Mouse (Mus musculus) left cerebral cortex, postnatal 14 days (tissue): ENCODE data around the gene Nkx2-3. TPM values are rescaled to one million over a fixed set of nuclear protein-coding genes. Genes with fewer than 3 reads are reported as not detected.

Experiments used
- DNase-seq, 2 experiments: peaks; one replicate each; pipeline ENCODE4 v3.0.0; 2021 to 2022; ENCODE audit warnings: low spot score in 2 of 2, mixed read lengths in 1 of 2
- intact Hi-C: fragments of 180-260 bp; cut with DNase I; formaldehyde crosslinking; loops from one replicate; pipeline ENCODE4 v1.15.1; 2025
- total RNA-seq, 2 experiments: library from RNA; stranded (reverse); gene quantifications; 2 replicates each; pipeline ENCODE4 v1.2.3; 2021

Gene Nkx2-3
- total RNA-seq, 2 experiments from 2014 or later: not detected

- intact Hi-C loops: loop anchor here (5.0 kb wide), 1 partner anchor 33 kb away; no protein-coding TSS in a partner anchor
- DNase-seq: no peak
Measured at GRCm38 (mm10) chr19:43615571-43616414, 3.7 kb downstream of the Nkx2-3 start.

- intact Hi-C loops: loop anchor here (5.0 kb wide), 1 partner anchor 34 kb away; no protein-coding TSS in a partner anchor
- DNase-seq: no peak
Measured at GRCm38 (mm10) chr19:43616415-43616861, 4.3 kb downstream of the Nkx2-3 start.

- intact Hi-C loops: loop anchor here (5.0 kb wide), 1 partner anchor 35 kb away; no protein-coding TSS in a partner anchor
- DNase-seq: no peak
Measured at GRCm38 (mm10) chr19:43616889-43617288, 4.8 kb downstream of the Nkx2-3 start.

- no peak for DNase-seq
- intact Hi-C loops: loop anchor here (5.0 kb wide), 1 partner anchor 36 kb away; no protein-coding TSS in a partner anchor
Measured at GRCm38 (mm10) chr19:43617761-43618349, 5.7 kb downstream of the Nkx2-3 start.

GRCm38 (mm10) chr19:43618505-43619030, 6.4 kb downstream of the Nkx2-3 start:
- no peak for DNase-seq
- intact Hi-C loops: loop anchor here (5.0 kb wide), 1 partner anchor 36 kb away; no protein-coding TSS in a partner anchor

- intact Hi-C loops: loop anchor here (5.0 kb wide), 1 partner anchor 38 kb away; no protein-coding TSS in a partner anchor
Measured at GRCm38 (mm10) chr19:43619916-43620479, 7.9 kb downstream of the Nkx2-3 start.

GRCm38 (mm10) chr19:43623913-43624312, 11.8 kb downstream of the Nkx2-3 start:
- intact Hi-C loops: loop anchor here (2.0 kb wide), 1 partner anchor 93 kb away; no protein-coding TSS in a partner anchor

More at GRCm38 (mm10) chr19:43619916-43620479, 7.9 kb downstream of the Nkx2-3 start:
- DNase-seq: no peak

GRCm38 (mm10) chr19:43626160-43626559, 14.0 kb downstream of the Nkx2-3 start:
- no peak for DNase-seq
- intact Hi-C loops: no loop called here

More at GRCm38 (mm10) chr19:43623913-43624312, 11.8 kb downstream of the Nkx2-3 start:
- DNase-seq: peak; percentile 52 to 54

GRCm38 (mm10) chr19:43627345-43627744, 15.2 kb downstream of the Nkx2-3 start:
- no peak for DNase-seq
- intact Hi-C loops: no loop called here

GRCm38 (mm10) chr19:43629088-43629487, 17.0 kb downstream of the Nkx2-3 start:
- intact Hi-C loops: no loop called here
- DNase-seq: no peak

- intact Hi-C loops: loop anchor here (5.0 kb wide), 1 partner anchor 37 kb away; no protein-coding TSS in a partner anchor
- DNase-seq: peak; percentile 85
Measured at GRCm38 (mm10) chr19:43630466-43631251, 18.5 kb downstream of the Nkx2-3 start.

GRCm38 (mm10) chr19:43641833-43642232, 29.7 kb downstream of the Nkx2-3 start:
- intact Hi-C loops: no loop called here
- DNase-seq: no peak

GRCm38 (mm10) chr19:43642843-43643242, 30.7 kb downstream of the Nkx2-3 start:
- DNase-seq: no peak
- intact Hi-C loops: no loop called here

GRCm38 (mm10) chr19:43645508-43645907, 33.4 kb downstream of the Nkx2-3 start:
- intact Hi-C loops: no loop called here

GRCm38 (mm10) chr19:43646852-43647251, 34.7 kb downstream of the Nkx2-3 start:
- intact Hi-C loops: no loop called here
- DNase-seq: no peak

More at GRCm38 (mm10) chr19:43645508-43645907, 33.4 kb downstream of the Nkx2-3 start:
- no peak for DNase-seq

- intact Hi-C loops: no loop called here
- DNase-seq: no peak
Measured at GRCm38 (mm10) chr19:43647261-43647660, 35.1 kb downstream of the Nkx2-3 start.

- DNase-seq: no peak
- intact Hi-C loops: no loop called here
Measured at GRCm38 (mm10) chr19:43648343-43648742, 36.2 kb downstream of the Nkx2-3 start.

GRCm38 (mm10) chr19:43651241-43651785, 39.2 kb downstream of the Nkx2-3 start:
- DNase-seq: no peak
- intact Hi-C loops: no loop called here
